Mouse (Mus musculus): ENCODE measurements around the gene Casd1.

DNA sequence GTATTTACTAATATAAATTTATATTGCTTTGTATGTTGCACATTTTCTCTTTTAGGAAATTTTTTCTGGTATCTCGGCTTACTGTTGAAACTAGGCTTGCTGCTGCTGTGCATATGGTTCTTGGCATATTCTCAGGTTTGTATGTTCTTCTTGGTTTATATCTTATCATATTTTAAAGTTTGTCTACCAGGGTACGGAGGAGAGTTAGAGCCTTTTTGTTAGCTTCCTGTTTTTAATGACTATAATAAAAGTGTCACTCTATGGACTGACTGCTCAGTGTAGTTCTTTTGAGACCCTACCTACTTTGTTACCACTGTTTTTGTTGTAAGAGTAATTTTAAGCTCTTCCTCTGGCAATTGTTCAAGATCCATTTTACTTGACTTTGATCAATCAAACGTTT is 30.8 kb downstream of the Casd1 start:
- no peak for TF ChIP-seq CTCF (IDR thresholded peaks at IDR 0.05; ENCODE audit: extremely low read depth, insufficient read depth, insufficient read length, insufficient replicate concordance)
- TF ChIP-seq POLR2A (IDR thresholded peaks at IDR 0.05; ENCODE audit: low read depth, low read length): no peak
